Mouse (Mus musculus) bone marrow, adult 2 months (tissue): Measurements from ENCODE around the gene Neb.

Experiments used
- CTCF ChIP-seq: fragments of 200-500 bp; IDR thresholded peaks from 2 replicates; pipeline ENCODE4 v1.5.1; 2011; ENCODE audit warnings: low read length, control low read depth; ENCODE audit not compliant: control insufficient read depth, insufficient read depth
- POLR2A ChIP-seq: fragments of 200-500 bp; IDR thresholded peaks from 2 replicates; pipeline ENCODE4 v1.6.1; 2011; ENCODE audit warnings: low read depth, mild to moderate bottlenecking, control low read depth, low read length, borderline replicate concordance; ENCODE audit not compliant: control insufficient read depth

GRCm38 (mm10) chr2:52174951-52175350 is 203.3 kb downstream of the Neb start:
- TF ChIP-seq POLR2A (no peak), CTCF (no peak)
